Mouse (Mus musculus) midbrain, embryonic 13.5 days (tissue): ENCODE measurements around the gene Pde8a. TPM values are rescaled to one million over a fixed set of nuclear protein-coding genes. Genes with fewer than 3 reads are reported as not detected.

Experiments used
- ATAC-seq: fragments of 200-750 bp; cut with Nextera tagmentation; 2 replicates; pipeline ENCODE4 v1.8.0; 2017; ENCODE audit warnings: mild to moderate bottlenecking, moderate TSS enrichment, moderate library complexity
- H3K27ac ChIP-seq: fragments of 300-500 bp; sonication (generic); 2 replicates; pipeline ENCODE4 v1.5.1; 2015; ENCODE audit warnings: inconsistent platforms, mild to moderate bottlenecking, moderate library complexity
- H3K27me3 ChIP-seq: fragments of 300-500 bp; sonication (generic); 2 replicates; pipeline ENCODE4 v1.6.1; 2015; ENCODE audit warnings: mild to moderate bottlenecking, inconsistent platforms
- H3K36me3 ChIP-seq: fragments of 300-500 bp; sonication (generic); 2 replicates; pipeline ENCODE4 v1.6.1; 2015; ENCODE audit warnings: mild to moderate bottlenecking, inconsistent platforms
- H3K4me1 ChIP-seq: fragments of 300-500 bp; sonication (generic); replicated peaks from 2 replicates; pipeline ENCODE4 v1.6.1; 2015; ENCODE audit warnings: inconsistent platforms
- H3K4me2 ChIP-seq: fragments of 300-500 bp; sonication (generic); replicated peaks from 2 replicates; pipeline ENCODE4 v1.6.1; 2015; ENCODE audit warnings: moderate library complexity, mild to moderate bottlenecking, inconsistent platforms
- H3K4me3 ChIP-seq: fragments of 300-500 bp; sonication (generic); replicated peaks from 2 replicates; pipeline ENCODE4 v1.5.1; 2015; ENCODE audit warnings: mild to moderate bottlenecking, inconsistent platforms
- H3K9ac ChIP-seq: fragments of 300-500 bp; sonication (generic); replicated peaks from 2 replicates; pipeline ENCODE4 v1.6.1; 2015; ENCODE audit warnings: mild to moderate bottlenecking, inconsistent platforms
- H3K9me3 ChIP-seq: fragments of 300-500 bp; sonication (generic); 2 replicates; pipeline ENCODE4 v1.6.1; 2016; ENCODE audit warnings: mild to moderate bottlenecking, inconsistent platforms
- WGBS: fragments of 180-500 bp; shearing (Covaris S2); methylation state at CpG from one replicate; pipeline ENCODE4 v1.1.7; 2015; 5-methylcytosine and 5-hydroxymethylcytosine counted together
- polyA plus RNA-seq: library from polyadenylated mRNA; unstranded; fragments of >200 nt; fragmentation: Nextera tagmentation; extraction: Ambion mirVana; gene quantifications from 2 replicates; pipeline ENCODE4 v1.2.1, GENCODE M21; 2015

The Pde8a gene
- polyA plus RNA-seq, 1 experiment from 2014 or later: 2.5 TPM

DNA sequence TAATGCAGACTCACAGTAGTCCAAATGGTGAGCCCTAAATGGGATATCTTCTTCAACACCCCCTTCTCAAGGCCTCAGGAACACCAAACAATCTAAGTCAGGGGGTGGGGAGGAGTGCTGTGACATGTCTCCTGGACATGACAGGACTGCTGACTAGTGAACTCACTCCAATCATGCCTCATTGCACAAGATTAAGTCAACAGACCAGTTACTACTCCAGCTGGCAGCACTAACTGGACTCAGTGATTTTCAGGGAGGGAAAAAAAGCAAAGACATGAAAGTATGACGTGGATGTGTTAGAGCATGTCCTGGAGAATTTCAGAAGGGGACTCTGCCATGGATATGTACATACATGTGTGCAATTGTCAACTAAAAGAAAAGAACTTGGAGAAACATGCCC lies 166.0 kb downstream of the Pde8a start:
- WGBS: 72% methylated on average over 1 of the region's 1 CpGs
- no peak overlapping the region for H3K9ac ChIP-seq
- H3K36me3 ChIP-seq: no peaks in the 10 kb centered on the region
- H3K27ac ChIP-seq: no peak overlapping the region
- no peaks in the 10 kb centered on the region for H3K27me3 ChIP-seq
- H3K4me3 ChIP-seq: no peak overlapping the region
- ATAC-seq: no peak
- H3K9me3 ChIP-seq: no peaks in the 10 kb centered on the region
- H3K4me1 ChIP-seq: no peaks in the 10 kb centered on the region
- H3K4me2 ChIP-seq: no peak overlapping the region

Other genes starting within 250 kb of the Pde8a start
- gene Zfp592, start 219.9 kb upstream of the Pde8a start, polyA plus RNA-seq: 7.4 and 8.8 TPM in 2 replicates
- 0.04 and 0.08 TPM in 2 replicates for gene Alpk3, start 156.0 kb upstream of the Pde8a start, polyA plus RNA-seq
- gene Slc28a1, start 98.8 kb upstream of the Pde8a start, polyA plus RNA-seq: not detected in 2 replicates
- gene Rps17, start 131.7 kb downstream of the Pde8a start, polyA plus RNA-seq: 869 and 873 TPM in 2 replicates
- gene Cpeb1, start 241.9 kb downstream of the Pde8a start, polyA plus RNA-seq: 2.6 and 3.2 TPM in 2 replicates